Mouse (Mus musculus): ENCODE data around the gene Hs2st1. TPM values are rescaled to one million over a fixed set of nuclear protein-coding genes. Genes with fewer than 3 reads are reported as not detected.

Gene Hs2st1
- polyA plus RNA-seq, 1 experiment: 20.3 TPM

GRCm38 (mm10) chr3:144565212-144565611, 4.8 kb downstream of the Hs2st1 start:
- Histone ChIP-seq H3K36me3 (ENCODE audit: control insufficient read depth, insufficient read depth) (no peaks in the 10 kb centered on the region), H3K4me3 (ENCODE audit: insufficient read depth, poor library complexity, severe bottlenecking) (no peak overlapping the region), H3K27me3 (ENCODE audit: control insufficient read depth, insufficient read depth, insufficient read length) (no peaks in the 10 kb centered on the region), H3K79me3 (ENCODE audit: low read depth) (peaks cover 85% of the 10 kb centered on the region), H3K79me2 (ENCODE audit: control insufficient read depth, insufficient read depth) (peaks cover 98% of the 10 kb centered on the region), H3ac (ENCODE audit: control insufficient read depth, insufficient read length, low read depth) (no peak overlapping the region)
- TF ChIP-seq CEBPB (IDR thresholded peaks at IDR 0.05; ENCODE audit: low read depth) (no peak), MAX (IDR thresholded peaks at IDR 0.05) (no peak), USF1 (IDR thresholded peaks at IDR 0.05; ENCODE audit: low read depth) (no peak), FOSL1 (IDR thresholded peaks at IDR 0.05; ENCODE audit: insufficient read depth, low read length, poor library complexity, severe bottlenecking) (no peak), CTCF (IDR thresholded peaks at IDR 0.05; ENCODE audit: control insufficient read depth, insufficient read depth, insufficient read length) (no peak), MYOG (IDR thresholded peaks at IDR 0.05; ENCODE audit: control insufficient read depth, extremely low read depth, insufficient read length) (no peak), MYOD1 (IDR thresholded peaks at IDR 0.05; ENCODE audit: control insufficient read depth, insufficient read length, low read depth) (no peak)

GRCm38 (mm10) chr3:144563916-144564315, 6.1 kb downstream of the Hs2st1 start:
- H3K36me3 ChIP-seq (ENCODE audit: control insufficient read depth, insufficient read depth): no peaks in the 10 kb centered on the region
- H3K27me3 ChIP-seq (ENCODE audit: control insufficient read depth, insufficient read depth, insufficient read length): no peaks in the 10 kb centered on the region
- H3K4me3 ChIP-seq (ENCODE audit: insufficient read depth, poor library complexity, severe bottlenecking): no peak overlapping the region
- no peak overlapping the region for H3ac ChIP-seq (ENCODE audit: control insufficient read depth, insufficient read length, low read depth)
- H3K79me3 ChIP-seq (ENCODE audit: low read depth): peaks cover 91% of the 10 kb centered on the region
- TF ChIP-seq MAX (IDR thresholded peaks at IDR 0.05) (no peak), USF1 (IDR thresholded peaks at IDR 0.05; ENCODE audit: low read depth) (no peak), CEBPB (IDR thresholded peaks at IDR 0.05; ENCODE audit: low read depth) (no peak), MYOD1 (IDR thresholded peaks at IDR 0.05; ENCODE audit: control insufficient read depth, insufficient read length, low read depth) (no peak), CTCF (IDR thresholded peaks at IDR 0.05; ENCODE audit: control insufficient read depth, insufficient read depth, insufficient read length) (no peak), MYOG (IDR thresholded peaks at IDR 0.05; ENCODE audit: control insufficient read depth, extremely low read depth, insufficient read length) (no peak), FOSL1 (IDR thresholded peaks at IDR 0.05; ENCODE audit: insufficient read depth, low read length, poor library complexity, severe bottlenecking) (no peak)
- H3K79me2 ChIP-seq (ENCODE audit: control insufficient read depth, insufficient read depth): peaks cover 100% of the 10 kb centered on the region

- no peak overlapping the region for H3ac ChIP-seq (ENCODE audit: control insufficient read depth, insufficient read length, low read depth)
- no peak overlapping the region for H3K4me3 ChIP-seq (ENCODE audit: insufficient read depth, poor library complexity, severe bottlenecking)
- H3K79me2 ChIP-seq (ENCODE audit: control insufficient read depth, insufficient read depth): peaks cover 100% of the 10 kb centered on the region
- peaks cover 89% of the 10 kb centered on the region for H3K79me3 ChIP-seq (ENCODE audit: low read depth)
- no peaks in the 10 kb centered on the region for H3K36me3 ChIP-seq (ENCODE audit: control insufficient read depth, insufficient read depth)
- no peak for TF ChIP-seq CEBPB (IDR thresholded peaks at IDR 0.05; ENCODE audit: low read depth)
- TF ChIP-seq CTCF (IDR thresholded peaks at IDR 0.05; ENCODE audit: control insufficient read depth, insufficient read depth, insufficient read length): no peak
- no peak for TF ChIP-seq MYOG (IDR thresholded peaks at IDR 0.05; ENCODE audit: control insufficient read depth, extremely low read depth, insufficient read length)
- no peaks in the 10 kb centered on the region for H3K27me3 ChIP-seq (ENCODE audit: control insufficient read depth, insufficient read depth, insufficient read length)
Measured at GRCm38 (mm10) chr3:144561511-144562250, 8.3 kb downstream of the Hs2st1 start.

GRCm38 (mm10) chr3:144558274-144558673, 11.7 kb downstream of the Hs2st1 start:
- Histone ChIP-seq H3K79me2 (ENCODE audit: control insufficient read depth, insufficient read depth) (peaks cover 100% of the 10 kb centered on the region), H3K4me3 (ENCODE audit: insufficient read depth, poor library complexity, severe bottlenecking) (no peak overlapping the region), H3ac (ENCODE audit: control insufficient read depth, insufficient read length, low read depth) (no peak overlapping the region), H3K79me3 (ENCODE audit: low read depth) (peaks cover 84% of the 10 kb centered on the region), H3K27me3 (ENCODE audit: control insufficient read depth, insufficient read depth, insufficient read length) (no peaks in the 10 kb centered on the region), H3K36me3 (ENCODE audit: control insufficient read depth, insufficient read depth) (no peaks in the 10 kb centered on the region)
- TF ChIP-seq MYOD1 (IDR thresholded peaks at IDR 0.05; ENCODE audit: control insufficient read depth, insufficient read length, low read depth) (no peak), FOSL1 (IDR thresholded peaks at IDR 0.05; ENCODE audit: insufficient read depth, low read length, poor library complexity, severe bottlenecking) (no peak), CTCF (IDR thresholded peaks at IDR 0.05; ENCODE audit: control insufficient read depth, insufficient read depth, insufficient read length) (no peak)

GRCm38 (mm10) chr3:144556625-144557324, 13.2 kb downstream of the Hs2st1 start:
- Histone ChIP-seq H3K36me3 (ENCODE audit: control insufficient read depth, insufficient read depth) (no peaks in the 10 kb centered on the region), H3ac (ENCODE audit: control insufficient read depth, insufficient read length, low read depth) (no peak overlapping the region), H3K79me2 (ENCODE audit: control insufficient read depth, insufficient read depth) (peaks cover 100% of the 10 kb centered on the region), H3K27me3 (ENCODE audit: control insufficient read depth, insufficient read depth, insufficient read length) (no peaks in the 10 kb centered on the region), H3K79me3 (ENCODE audit: low read depth) (peaks cover 82% of the 10 kb centered on the region), H3K4me3 (ENCODE audit: insufficient read depth, poor library complexity, severe bottlenecking) (no peak overlapping the region)
- TF ChIP-seq MYOG (IDR thresholded peaks at IDR 0.05; ENCODE audit: control insufficient read depth, extremely low read depth, insufficient read length): no peak
- no peak for TF ChIP-seq FOSL1 (IDR thresholded peaks at IDR 0.05; ENCODE audit: insufficient read depth, low read length, poor library complexity, severe bottlenecking)
- TF ChIP-seq MYOD1 (IDR thresholded peaks at IDR 0.05; ENCODE audit: control insufficient read depth, insufficient read length, low read depth): no peak
- TF ChIP-seq CTCF (IDR thresholded peaks at IDR 0.05; ENCODE audit: control insufficient read depth, insufficient read depth, insufficient read length): no peak
- no peak for TF ChIP-seq MAX (IDR thresholded peaks at IDR 0.05)
- TF ChIP-seq CEBPB (IDR thresholded peaks at IDR 0.05; ENCODE audit: low read depth): no peak
- no peak for TF ChIP-seq USF1 (IDR thresholded peaks at IDR 0.05; ENCODE audit: low read depth)

All from C2C12 (cell line).